Mouse (Mus musculus): ENCODE measurements around the gene Llgl2.

DNA sequence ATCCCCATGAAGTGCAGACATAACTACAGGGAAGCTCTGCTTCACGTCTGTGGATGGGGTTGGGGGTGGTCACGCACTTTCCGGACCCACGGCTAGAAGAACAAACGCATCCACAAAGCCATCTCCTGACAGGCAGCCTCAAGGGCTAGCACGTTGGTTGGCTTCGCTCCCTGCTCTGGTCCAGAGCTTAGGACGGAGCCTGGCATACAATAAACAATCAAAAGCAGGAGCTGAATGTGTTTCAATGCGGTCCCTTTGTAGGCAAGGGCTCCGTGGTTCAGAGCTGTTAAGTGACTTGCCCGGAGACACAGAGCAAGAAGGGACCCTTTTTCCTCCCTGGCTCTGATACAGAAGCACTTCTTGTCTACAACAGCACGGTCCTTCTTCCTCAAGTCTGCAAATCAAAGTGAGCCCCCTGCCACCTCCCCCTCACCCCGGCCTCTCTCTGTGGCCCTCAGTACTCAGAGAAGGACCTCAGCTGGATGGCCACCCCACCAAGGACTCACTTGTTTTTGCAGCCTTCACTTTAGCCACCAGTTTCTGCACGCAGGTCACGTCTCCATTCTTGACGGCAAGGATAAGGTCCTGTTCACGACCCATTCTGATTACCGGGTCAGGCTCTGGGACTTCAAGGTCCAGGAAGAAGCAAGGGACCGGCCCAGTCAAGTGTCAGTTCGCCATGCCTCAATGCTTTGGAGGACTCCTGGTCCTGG lies 12.3 kb upstream of the Llgl2 start:
- TF ChIP-seq CTCF (IDR thresholded peaks at IDR 0.05) = no peak
- no peak for TF ChIP-seq POLR2A (IDR thresholded peaks at IDR 0.05; ENCODE audit: insufficient read depth, low read depth, low read length)
